In the genomic region with DNA sequence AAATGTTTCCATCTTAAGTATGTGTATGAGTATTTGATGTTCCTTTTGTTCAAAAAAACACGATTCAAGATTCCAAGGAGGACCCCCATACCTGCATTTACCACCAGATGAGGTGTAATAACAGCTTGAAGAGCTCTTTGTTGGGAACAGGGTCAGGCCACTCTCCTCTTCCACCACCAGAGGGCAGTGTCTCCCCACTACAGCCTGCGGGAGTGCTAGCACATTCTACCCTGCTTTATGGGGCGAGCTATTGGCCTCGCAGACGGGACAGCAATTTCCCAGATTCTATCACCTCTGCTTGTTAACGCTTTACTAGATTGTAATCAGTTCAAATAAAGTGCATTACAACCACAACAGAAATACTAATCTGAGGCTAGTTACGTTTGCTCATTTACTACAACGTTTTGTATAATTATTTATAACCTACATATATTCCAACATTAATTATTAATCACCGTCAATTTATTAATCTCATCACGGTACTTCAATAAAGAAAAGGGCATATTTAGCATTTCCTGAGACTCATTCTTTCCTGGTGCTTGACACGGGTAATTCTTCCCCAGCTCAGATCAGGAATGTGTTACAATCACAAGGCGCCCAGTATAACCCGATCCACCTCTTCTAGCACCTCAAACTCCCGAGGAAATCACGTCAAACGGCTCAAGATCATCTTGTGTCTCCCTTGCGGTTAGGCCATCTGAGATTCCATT, we compare ENCODE assay signal across 8 mouse cellular contexts. TPM values are rescaled to one million over a fixed set of nuclear protein-coding genes. Genes with fewer than 3 reads are reported as not detected.
DNase-seq lines count a peak whose midpoint lies in the region; ATAC-seq and TF ChIP-seq lines count a peak whose summit lies in the region.

No protein-coding gene starts in this region.

- dilution Hi-C loops in CH12.LX (cut with MboI; ENCODE audit: extremely low pct_ligation_motif_present, extremely low pct_unique_long_range_greater_than_20kb, low sequenced_read_pairs) = no loop called here

- in situ Hi-C loops in CH12.LX (cut with MboI; ENCODE audit: low pct_ligation_motif_present, low pct_unique_long_range_greater_than_20kb, low sequenced_read_pairs) = no loop called here

- H3K4me1 ChIP-seq in CH12.LX (ENCODE audit: control insufficient read depth in 1 of 2, insufficient read depth in 2 of 2) = peaks cover 2 to 26% of the 10 kb centered on the region in 2 experiments; a peak in 1 of 4 replicates

- no peak overlapping the region for H3K4me2 ChIP-seq in CH12.LX (ENCODE audit: insufficient read depth, low read depth, poor library complexity, severe bottlenecking)

- H3K27me3 ChIP-seq in CH12.LX (replicated peaks) = no peaks in the 10 kb centered on the region

- no peaks in the 10 kb centered on the region for H3K9me3 ChIP-seq in CH12.LX (replicated peaks; ENCODE audit: low read length)

- peak; percentile 90 to 96 for TF ChIP-seq CTCF in CH12.LX (conservative IDR thresholded peaks at IDR 0.05 in 1 of 2, IDR thresholded peaks at IDR 0.05 in 1 of 2; ENCODE audit: low read depth in 2 of 2, low read length in 2 of 2)

- ATAC-seq in erythroid progenitor cell, adult 5-6 weeks (replicated peaks; ENCODE audit: low FRiP score, poor library complexity, severe bottlenecking) = peak; percentile 75

- no peaks in the 10 kb centered on the region for H3K79me2 ChIP-seq in CH12.LX (replicated peaks; ENCODE audit: control insufficient read depth, extremely low read depth, insufficient read depth, poor library complexity, severe bottlenecking)

- peak; percentile 88 for TF ChIP-seq RAD21 in CH12.LX (IDR thresholded peaks at IDR 0.05; ENCODE audit: low read depth, low read length)

- H3K36me3 ChIP-seq in CH12.LX (replicated peaks in 1 of 2; ENCODE audit: control insufficient read depth in 1 of 2, insufficient read depth in 1 of 2, low read length in 1 of 2) = peaks cover 0 to 88% of the 10 kb centered on the region in 2 experiments

- no peak overlapping the region for H3K4me3 ChIP-seq in CH12.LX (replicated peaks in 1 of 3; ENCODE audit: low read depth in 2 of 3, low read length in 2 of 3, poor library complexity in 1 of 3)

- TF ChIP-seq EP300 in CH12.LX (IDR thresholded peaks at IDR 0.05; ENCODE audit: low read length) = no peak

- peak; percentile 71 for DNase-seq in CH12.LX (ENCODE audit: extremely low read depth)
- DNase-seq in brain, adult 2 months (ENCODE audit: low read depth, low spot score) = peak; percentile 88
- DNase-seq in heart, postnatal 4 days = peak; percentile 87
- DNase-seq in layer of hippocampus, adult 8-10 months (ENCODE audit: low spot score in 2 of 2) = peak; percentile 52 to 79
- peak; percentile 79 for DNase-seq in lung, postnatal 25 days (ENCODE audit: low spot score)
- peak; percentile 90 for DNase-seq in retina, embryonic 14.5 days (ENCODE audit: low spot score)
- peak; percentile 60 to 62 for DNase-seq in thymus, postnatal 36 days

- no peak for TF ChIP-seq POLR2A in CH12.LX (IDR thresholded peaks at IDR 0.05; ENCODE audit: low read depth, low read length)

- no peak overlapping the region for H3K9ac ChIP-seq in CH12.LX (ENCODE audit: insufficient read depth, low read depth)

- H3K27ac ChIP-seq in CH12.LX (ENCODE audit: insufficient read depth, low read depth) = no peak overlapping the region

TF ChIP-seq in CH12.LX, 34 proteins besides CTCF, POLR2A, EP300 and RAD21:
- TF ChIP-seq SMC3 (IDR thresholded peaks at IDR 0.05; ENCODE audit: low read depth, low read length) (peak; percentile 81), CHD2 (IDR thresholded peaks at IDR 0.05; ENCODE audit: low read length) (no peak)

RNA-seq across cellular contexts. Expression of gene Rev1, which starts 56.1 kb away (rescaled TPM):
- 22.9 and 25.6 TPM in 2 replicates for total RNA-seq in CH12.LX (2012; rRNA removed)
- 25.7 and 27.1 TPM in 2 replicates for total RNA-seq in CH12.LX (2014; rRNA removed)
- polyA plus RNA-seq in CH12.LX (2012; ENCODE audit: insufficient read length, low read depth) = 22.7 and 23.4 TPM in 2 replicates
- total RNA-seq in erythroid progenitor cell, adult 5-6 weeks (2015; ENCODE audit: low replicate concordance) = 56.2 and 59.8 TPM in 2 replicates
- 64.8 and 109 TPM in 2 replicates for total RNA-seq in erythroid progenitor cell, adult 5-6 weeks (2017; ENCODE audit: low replicate concordance)
- 10 to 100 TPM; 24.2 to 28.5 TPM for total RNA-seq in heart, postnatal 4 days (2021)
- 10 to 100 TPM; 39.3 to 45.4 (median 43.0) TPM for total RNA-seq in layer of hippocampus, adult 8-10 months (2022)
